Mouse (Mus musculus) macrophage (primary cell): ENCODE results near the gene Sptlc2. TPM values are rescaled to one million over a fixed set of nuclear protein-coding genes. Genes with fewer than 3 reads are reported as not detected.

Source experiments
- H3K27ac ChIP-seq: fragments of 350-480 bp; formaldehyde crosslinking; 2 replicates; pipeline ENCODE4 v1.9.0; 2021
- H3K36me3 ChIP-seq: fragments of 350-480 bp; formaldehyde crosslinking; 2 replicates; pipeline ENCODE4 v1.9.0; 2021; ENCODE audit errors: inconsistent target
- H3K4me3 ChIP-seq: fragments of 350-480 bp; formaldehyde crosslinking; 2 replicates; pipeline ENCODE4 v1.9.0; 2021; ENCODE audit errors: inconsistent target
- H3K79me2 ChIP-seq: fragments of 350-480 bp; formaldehyde crosslinking; 2 replicates; pipeline ENCODE4 v1.9.0; 2021; ENCODE audit errors: inconsistent target
- WGBS: methylation state at CpG from one replicate; pipeline ENCODE4 v1.1.7; 2026; ENCODE audit warnings: inconsistent platforms; ENCODE audit not compliant: missing documents; 5-methylcytosine and 5-hydroxymethylcytosine counted together
- polyA plus RNA-seq: library from polyadenylated mRNA; stranded (reverse); fragments of 250-400 nt; gene quantifications from 3 replicates; pipeline ENCODE4 v1.2.4, GENCODE M21; 2018; ENCODE audit warnings: inconsistent platforms

The Sptlc2 gene
- polyA plus RNA-seq, 1 experiment from 2014 or later = 96.5 TPM

- WGBS = 76% methylated on average over 10 of the region's 10 CpGs
- H3K4me3 ChIP-seq = no peak overlapping the region
- no peaks in the 10 kb centered on the region for H3K36me3 ChIP-seq
- H3K27ac ChIP-seq = no peak overlapping the region
- H3K79me2 ChIP-seq = peaks cover 100% of the 10 kb centered on the region
Observed at GRCm38 (mm10) chr12:87380586-87381379, 7.4 kb downstream of the Sptlc2 start.

- Histone ChIP-seq H3K36me3 (no peaks in the 10 kb centered on the region), H3K79me2 (peaks cover 100% of the 10 kb centered on the region), H3K27ac (no peak overlapping the region), H3K4me3 (no peak overlapping the region)
- 83% methylated on average over 2 of the region's 2 CpGs for WGBS
Observed at GRCm38 (mm10) chr12:87379496-87379895, 8.7 kb downstream of the Sptlc2 start.

- H3K36me3 ChIP-seq = no peaks in the 10 kb centered on the region
- no peak overlapping the region for H3K27ac ChIP-seq
- H3K79me2 ChIP-seq = peaks cover 100% of the 10 kb centered on the region
- 76% methylated on average over 6 of the region's 6 CpGs for WGBS
- H3K4me3 ChIP-seq = no peak overlapping the region
Observed at GRCm38 (mm10) chr12:87374159-87374558, 14.0 kb downstream of the Sptlc2 start.

GRCm38 (mm10) chr12:87369319-87369718, 18.8 kb downstream of the Sptlc2 start:
- no peak overlapping the region for H3K27ac ChIP-seq
- WGBS = 95% methylated on average over 2 of the region's 2 CpGs
- H3K36me3 ChIP-seq = peaks cover 36% of the 10 kb centered on the region

GRCm38 (mm10) chr12:87368092-87368491, 20.1 kb downstream of the Sptlc2 start:
- Histone ChIP-seq H3K4me3 (no peak overlapping the region), H3K79me2 (peaks cover 97% of the 10 kb centered on the region), H3K27ac (no peak overlapping the region), H3K36me3 (peaks cover 36% of the 10 kb centered on the region)

More at GRCm38 (mm10) chr12:87369319-87369718, 18.8 kb downstream of the Sptlc2 start:
- no peak overlapping the region for H3K4me3 ChIP-seq
- H3K79me2 ChIP-seq = peaks cover 98% of the 10 kb centered on the region

GRCm38 (mm10) chr12:87365676-87366075, 22.5 kb downstream of the Sptlc2 start:
- WGBS = 90% methylated on average over 9 of the region's 9 CpGs
- Histone ChIP-seq H3K27ac (no peak overlapping the region), H3K79me2 (peaks cover 97% of the 10 kb centered on the region), H3K4me3 (no peak overlapping the region), H3K36me3 (peaks cover 38% of the 10 kb centered on the region)

GRCm38 (mm10) chr12:87362111-87362510, 26.0 kb downstream of the Sptlc2 start:
- 94% methylated on average over 3 of the region's 3 CpGs for WGBS

GRCm38 (mm10) chr12:87348029-87348428, 40.1 kb downstream of the Sptlc2 start:
- Histone ChIP-seq H3K4me3 (no peak overlapping the region), H3K27ac (no peak overlapping the region), H3K36me3 (peaks cover 35% of the 10 kb centered on the region), H3K79me2 (peaks cover 27% of the 10 kb centered on the region; the same call in 1 of the 2 replicates)
- 74% methylated on average over 2 of the region's 2 CpGs for WGBS

More at GRCm38 (mm10) chr12:87362111-87362510, 26.0 kb downstream of the Sptlc2 start:
- Histone ChIP-seq H3K36me3 (peaks cover 35% of the 10 kb centered on the region), H3K79me2 (peaks cover 97% of the 10 kb centered on the region), H3K27ac (no peak overlapping the region), H3K4me3 (no peak overlapping the region)

- H3K27ac ChIP-seq = no peak overlapping the region
- peaks cover 26% of the 10 kb centered on the region; the same call in 1 of the 2 replicates for H3K79me2 ChIP-seq
- no peak overlapping the region for H3K4me3 ChIP-seq
- WGBS = 81% methylated on average over 2 of the region's 2 CpGs
- peaks cover 32% of the 10 kb centered on the region for H3K36me3 ChIP-seq
Observed at GRCm38 (mm10) chr12:87347511-87347910, 40.6 kb downstream of the Sptlc2 start.

- peak overlapping the region; percentile 55 for H3K27ac ChIP-seq
- no peak overlapping the region for H3K4me3 ChIP-seq
- peaks cover 40% of the 10 kb centered on the region for H3K36me3 ChIP-seq
- H3K79me2 ChIP-seq = peaks cover 16% of the 10 kb centered on the region; the same call in 1 of the 2 replicates
Observed at GRCm38 (mm10) chr12:87343084-87343605, 45.0 kb downstream of the Sptlc2 start.

GRCm38 (mm10) chr12:87338082-87338481, 50.1 kb downstream of the Sptlc2 start:
- H3K79me2 ChIP-seq = peaks cover 18% of the 10 kb centered on the region; the same call in 1 of the 2 replicates
- no peak overlapping the region for H3K27ac ChIP-seq
- H3K4me3 ChIP-seq = no peak overlapping the region
- H3K36me3 ChIP-seq = peaks cover 28% of the 10 kb centered on the region; the same call in 1 of the 2 replicates
- 88% methylated on average over 4 of the region's 4 CpGs for WGBS

- H3K4me3 ChIP-seq = no peak overlapping the region
- no peak overlapping the region for H3K27ac ChIP-seq
- WGBS = 27% methylated on average over 2 of the region's 2 CpGs
- H3K79me2 ChIP-seq = peaks cover 27% of the 10 kb centered on the region; the same call in 1 of the 2 replicates
- H3K36me3 ChIP-seq = peaks cover 17% of the 10 kb centered on the region; the same call in 1 of the 2 replicates
Observed at GRCm38 (mm10) chr12:87334886-87335285, 53.3 kb downstream of the Sptlc2 start.

GRCm38 (mm10) chr12:87333794-87334193, 54.4 kb downstream of the Sptlc2 start:
- Histone ChIP-seq H3K36me3 (peaks cover 13% of the 10 kb centered on the region; the same call in 1 of the 2 replicates), H3K79me2 (peaks cover 28% of the 10 kb centered on the region; the same call in 1 of the 2 replicates), H3K4me3 (no peak overlapping the region), H3K27ac (no peak overlapping the region)

- Histone ChIP-seq H3K4me3 (no peak overlapping the region), H3K79me2 (peaks cover 32% of the 10 kb centered on the region; the same call in 1 of the 2 replicates), H3K36me3 (peaks cover 9% of the 10 kb centered on the region; the same call in 1 of the 2 replicates), H3K27ac (no peak overlapping the region)
- WGBS = 88% methylated on average over 4 of the region's 4 CpGs
Observed at GRCm38 (mm10) chr12:87332511-87332910, 55.6 kb downstream of the Sptlc2 start.

- Histone ChIP-seq H3K36me3 (peaks cover 9% of the 10 kb centered on the region; the same call in 1 of the 2 replicates), H3K4me3 (no peak overlapping the region), H3K79me2 (peaks cover 36% of the 10 kb centered on the region; the same call in 1 of the 2 replicates), H3K27ac (peak overlapping the region; percentile 81)
- 14% methylated on average over 5 of the region's 5 CpGs for WGBS
Observed at GRCm38 (mm10) chr12:87331908-87332307, 56.2 kb downstream of the Sptlc2 start.
